Mouse (Mus musculus) myocyte (in vitro differentiated cells): ENCODE results near the gene Tes.

ENCODE experiments used
- E2F4 ChIP-seq: IDR thresholded peaks from one replicate; pipeline ENCODE4 v1.6.1; 2011; ENCODE audit warnings: mild to moderate bottlenecking, control low read depth, moderate library complexity; ENCODE audit not compliant: insufficient read depth
- MYOG ChIP-seq, 3 experiments: IDR thresholded peaks; one replicate each; pipeline ENCODE4 v1.6.1; 2011; ENCODE audit warnings: control low read depth in 2 of 3, low read depth in 2 of 3, mild to moderate bottlenecking in 2 of 3; ENCODE audit not compliant: insufficient read length in 2 of 3, control insufficient read depth in 1 of 3, insufficient read depth in 1 of 3
- REST ChIP-seq: IDR thresholded peaks from one replicate; pipeline ENCODE4 v1.6.1; 2011; ENCODE audit warnings: mild to moderate bottlenecking, control low read depth, moderate library complexity; ENCODE audit not compliant: insufficient read depth, insufficient read length

- TF ChIP-seq E2F4 (no peak), REST (no peak), MYOG (IDR thresholded peaks at IDR 0.05; ENCODE audit: control insufficient read depth in 1 of 3, insufficient read depth in 1 of 3, insufficient read length in 2 of 3, low read depth in 2 of 3) (no peak)
Measured at GRCm38 (mm10) chr6:17114588-17114987, 49.6 kb downstream of the Tes start.
